Mouse (Mus musculus) adrenal gland, postnatal 36 days (tissue): ENCODE data around the gene 1600014C23Rik. TPM values are rescaled to one million over a fixed set of nuclear protein-coding genes. Genes with fewer than 3 reads are reported as not detected.

Source experiments
- DNase-seq, 2 experiments: peaks; one replicate each; pipeline ENCODE4 v3.0.0; 2021; ENCODE audit warnings: mixed read lengths in 1 of 2
- total RNA-seq, 2 experiments: library from RNA; stranded (reverse); gene quantifications; 2 replicates each; pipeline ENCODE4 v1.2.3; 2021

The 1600014C23Rik gene
- total RNA-seq, 2 experiments from 2014 or later = not detected

DNA sequence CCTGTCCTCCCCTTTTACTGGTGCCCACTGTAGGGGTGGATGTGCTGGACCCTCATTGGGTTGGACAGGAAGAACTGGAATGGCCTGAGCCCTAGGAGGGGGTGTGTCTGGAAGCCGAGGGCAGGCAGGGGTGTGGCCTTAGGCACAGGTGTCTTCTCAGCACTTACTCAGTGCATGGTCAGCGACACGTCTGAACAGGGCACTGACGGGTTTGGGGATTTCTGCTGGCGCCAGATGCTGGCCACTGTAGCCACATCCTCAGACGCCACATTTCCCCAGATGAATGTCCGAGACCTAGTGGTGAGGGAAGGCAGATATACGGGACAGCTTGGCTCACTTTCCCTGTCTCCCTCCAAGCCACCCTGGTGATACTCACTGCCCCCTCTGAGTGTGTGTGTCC is 18.4 kb upstream of the 1600014C23Rik start:
- no peak for DNase-seq

DNA sequence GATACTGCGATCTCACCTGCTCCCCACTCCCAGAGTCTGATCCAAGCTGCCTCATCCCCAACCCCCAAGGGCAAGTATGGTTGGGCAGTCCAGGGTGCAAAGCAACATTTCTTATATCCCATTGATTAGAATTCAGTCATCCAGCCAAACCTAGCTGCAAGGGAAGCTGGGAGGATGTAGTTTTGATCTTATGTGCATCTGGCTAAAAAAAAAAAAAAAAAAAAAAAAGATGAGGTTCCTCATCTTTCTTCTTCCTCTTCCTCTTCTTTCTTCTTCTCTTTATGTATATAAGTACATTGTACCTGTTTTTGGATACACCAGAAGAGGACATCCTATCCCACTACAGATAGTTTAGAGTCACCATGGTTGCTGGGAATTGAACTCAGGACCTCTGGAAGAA is 17.7 kb upstream of the 1600014C23Rik start:
- DNase-seq = no peak

DNA sequence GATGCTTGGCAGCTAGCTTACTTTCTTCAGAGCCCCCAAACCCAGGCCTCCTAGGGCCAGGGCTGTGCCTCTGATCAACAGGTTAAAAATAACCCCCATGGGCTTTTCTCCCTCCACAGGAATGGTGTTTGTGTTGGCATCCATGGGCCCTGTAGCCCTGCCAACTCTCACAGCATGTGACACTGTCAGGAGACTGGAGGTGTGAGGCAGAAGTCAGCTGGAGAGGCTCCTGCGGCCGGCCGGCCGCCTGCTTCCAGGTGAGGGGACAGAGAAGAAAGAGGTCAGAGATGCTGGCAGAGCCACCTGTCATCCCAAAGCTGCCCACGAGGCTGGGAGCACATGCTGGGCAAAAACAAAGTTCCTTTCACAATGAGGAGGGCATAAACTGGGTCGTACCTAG is 15.5 kb upstream of the 1600014C23Rik start:
- DNase-seq = no peak

DNA sequence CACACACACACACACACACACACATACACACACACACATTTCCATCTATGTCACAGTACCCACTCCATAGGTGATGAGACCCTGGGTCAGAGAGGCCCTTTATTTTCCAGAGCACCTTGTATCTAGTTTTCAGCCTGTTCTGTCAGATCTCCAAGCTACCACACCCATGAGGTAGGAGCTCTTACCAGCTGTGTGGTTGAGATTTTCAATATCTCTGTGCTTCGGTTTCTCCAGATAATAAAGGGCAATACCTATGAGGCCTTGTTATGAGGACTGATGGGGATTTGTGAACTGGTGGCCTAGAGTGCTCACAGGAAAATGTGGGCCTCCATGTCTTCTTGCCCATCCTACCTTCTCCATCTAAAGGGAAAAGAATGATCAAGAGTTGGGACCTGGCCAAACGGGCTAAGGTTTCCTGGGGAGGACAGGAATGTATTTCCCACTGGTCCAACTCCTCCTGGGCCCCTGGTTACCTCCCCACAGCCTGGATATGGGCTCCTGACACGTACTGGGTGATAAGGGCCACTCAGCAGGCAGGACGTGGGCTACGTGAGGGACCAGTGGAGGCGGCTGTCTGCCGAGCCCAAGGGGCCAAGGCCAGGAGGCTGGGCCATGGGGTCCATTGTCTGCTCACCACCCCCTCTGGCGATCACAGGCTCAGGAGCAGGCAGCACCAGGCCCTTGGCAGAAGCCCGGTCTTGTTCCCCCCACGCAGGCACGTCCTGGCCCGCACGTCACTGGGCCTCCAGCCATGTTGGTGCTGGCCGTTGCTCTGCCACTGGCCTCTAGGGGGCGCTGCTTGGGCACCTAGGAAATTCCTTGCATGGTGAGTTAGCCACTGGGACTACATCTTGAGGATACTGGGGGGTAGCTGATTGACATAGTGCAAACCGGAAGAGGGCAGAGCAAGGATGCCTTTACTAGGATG is 14.5 kb upstream of the 1600014C23Rik start:
- peak; percentile 79 to 83 for DNase-seq

DNA sequence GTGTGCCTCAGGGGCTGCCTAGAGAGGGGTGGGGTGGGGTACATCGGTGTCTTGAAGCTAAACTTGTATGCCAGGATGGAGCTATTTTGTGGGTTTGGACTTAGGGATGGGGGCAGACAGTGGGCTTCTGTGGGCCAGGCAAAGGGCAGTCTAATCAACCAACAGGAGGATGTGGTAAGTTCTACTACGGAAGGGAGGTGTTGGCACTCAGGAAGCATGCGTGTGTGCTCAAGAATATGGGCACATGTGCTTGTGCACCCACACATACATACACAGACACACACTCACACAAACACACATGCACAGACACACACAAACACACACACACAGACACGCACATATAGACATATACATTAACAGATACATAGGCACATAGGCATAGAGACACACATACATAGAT is 13.6 kb upstream of the 1600014C23Rik start:
- DNase-seq = no peak

DNA sequence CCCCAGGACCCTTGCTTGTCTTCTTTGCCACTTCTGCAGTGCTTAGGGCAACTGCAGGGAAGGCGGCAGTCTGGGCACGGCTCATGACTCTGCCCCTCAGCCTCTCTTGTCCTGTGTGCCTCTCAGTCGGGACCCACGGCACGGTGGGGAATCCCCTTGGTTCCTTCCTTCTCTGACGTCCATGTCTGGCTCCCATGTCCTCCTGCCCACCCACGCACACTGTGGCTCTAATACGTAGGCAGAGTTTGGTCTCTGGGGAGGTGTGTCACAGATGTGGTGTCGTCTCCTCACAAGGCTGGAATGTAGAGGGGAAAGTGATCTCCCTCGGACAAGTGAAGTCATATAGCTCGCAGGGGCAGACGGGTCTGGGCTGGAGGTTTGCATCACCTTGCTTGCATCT is 13.1 kb upstream of the 1600014C23Rik start:
- DNase-seq = no peak

DNA sequence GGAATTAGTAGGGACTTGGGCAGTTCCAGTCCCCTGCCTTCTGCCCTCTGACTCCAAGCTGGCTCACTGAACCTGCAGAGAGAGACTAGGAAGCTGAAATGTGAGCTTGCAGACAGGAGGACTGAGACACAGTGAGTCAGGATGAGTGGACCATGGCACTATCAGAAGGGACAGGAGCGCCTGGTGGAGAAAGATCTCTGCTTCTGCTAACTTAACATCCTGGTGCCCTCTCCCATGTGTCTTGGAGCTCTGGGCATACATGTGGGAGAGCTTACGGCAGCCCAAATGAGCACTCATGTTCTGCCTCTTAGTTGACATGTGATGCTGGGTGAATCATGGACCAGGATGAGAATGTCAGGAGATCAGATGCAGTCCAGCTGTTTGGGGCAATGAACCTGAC is 12.0 kb upstream of the 1600014C23Rik start:
- DNase-seq = no peak

DNA sequence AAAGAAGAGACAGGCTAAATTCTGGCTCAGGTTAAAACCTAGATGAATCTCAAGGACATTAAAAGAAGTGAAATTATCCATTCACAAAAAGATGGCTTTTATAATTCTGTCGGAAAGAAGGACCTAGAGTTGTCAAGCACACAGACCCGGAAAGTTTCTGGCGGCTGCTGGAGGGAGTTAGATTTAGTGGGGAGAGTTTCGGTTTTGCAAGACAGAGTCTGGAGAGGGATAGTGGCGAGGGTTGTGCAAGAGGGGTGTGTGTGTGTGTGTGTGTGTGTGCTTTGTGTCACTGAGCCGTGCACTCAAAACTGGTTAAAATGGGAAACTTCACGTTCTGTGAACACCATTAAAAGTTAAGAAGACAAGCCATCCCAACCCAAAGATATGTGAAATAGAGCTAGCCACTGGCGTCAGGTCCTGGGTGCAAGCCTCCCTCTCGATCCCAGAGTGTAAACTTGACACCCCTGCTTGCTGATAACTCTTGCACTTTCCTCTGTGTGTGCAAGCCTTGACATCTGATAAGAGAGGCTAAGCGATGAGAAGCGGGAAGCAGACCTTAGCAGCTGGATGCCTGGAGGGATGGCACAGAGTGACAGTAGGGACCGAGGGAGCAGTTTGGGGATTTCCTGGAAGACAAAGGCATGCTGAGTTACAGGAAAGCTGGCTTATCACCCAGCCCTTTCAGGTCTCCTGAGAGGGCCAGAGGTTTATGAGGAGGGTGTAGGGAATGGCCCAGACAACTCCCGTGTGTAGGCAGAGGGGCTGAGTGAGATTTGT is 8.9 kb upstream of the 1600014C23Rik start:
- DNase-seq = peak; percentile 41 to 48

DNA sequence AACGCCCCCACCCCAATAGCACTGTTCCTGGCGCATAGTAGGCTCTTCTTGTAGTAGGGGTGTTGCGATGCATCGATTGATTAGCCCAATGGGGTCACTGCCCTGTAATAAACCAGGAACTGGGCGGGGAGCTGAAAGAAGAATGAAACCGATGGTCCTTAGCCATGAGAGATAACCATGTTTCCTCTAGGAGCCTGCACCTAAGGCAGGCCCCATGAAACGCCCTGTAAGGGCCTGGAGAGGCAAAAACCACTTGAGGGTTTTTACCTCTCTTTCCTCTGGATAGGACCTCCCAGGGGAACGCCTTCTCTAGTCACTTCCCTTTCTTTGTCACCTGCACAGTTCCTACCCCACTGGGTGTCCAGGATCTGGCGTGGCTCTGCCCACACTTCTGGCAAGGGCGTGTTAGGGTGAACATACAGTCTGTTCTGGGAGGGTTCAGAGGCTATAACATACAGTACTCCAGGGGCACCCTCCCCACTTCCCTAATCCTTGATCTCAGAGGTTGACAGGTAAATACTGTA is 3.5 kb upstream of the 1600014C23Rik start:
- DNase-seq = no peak

DNA sequence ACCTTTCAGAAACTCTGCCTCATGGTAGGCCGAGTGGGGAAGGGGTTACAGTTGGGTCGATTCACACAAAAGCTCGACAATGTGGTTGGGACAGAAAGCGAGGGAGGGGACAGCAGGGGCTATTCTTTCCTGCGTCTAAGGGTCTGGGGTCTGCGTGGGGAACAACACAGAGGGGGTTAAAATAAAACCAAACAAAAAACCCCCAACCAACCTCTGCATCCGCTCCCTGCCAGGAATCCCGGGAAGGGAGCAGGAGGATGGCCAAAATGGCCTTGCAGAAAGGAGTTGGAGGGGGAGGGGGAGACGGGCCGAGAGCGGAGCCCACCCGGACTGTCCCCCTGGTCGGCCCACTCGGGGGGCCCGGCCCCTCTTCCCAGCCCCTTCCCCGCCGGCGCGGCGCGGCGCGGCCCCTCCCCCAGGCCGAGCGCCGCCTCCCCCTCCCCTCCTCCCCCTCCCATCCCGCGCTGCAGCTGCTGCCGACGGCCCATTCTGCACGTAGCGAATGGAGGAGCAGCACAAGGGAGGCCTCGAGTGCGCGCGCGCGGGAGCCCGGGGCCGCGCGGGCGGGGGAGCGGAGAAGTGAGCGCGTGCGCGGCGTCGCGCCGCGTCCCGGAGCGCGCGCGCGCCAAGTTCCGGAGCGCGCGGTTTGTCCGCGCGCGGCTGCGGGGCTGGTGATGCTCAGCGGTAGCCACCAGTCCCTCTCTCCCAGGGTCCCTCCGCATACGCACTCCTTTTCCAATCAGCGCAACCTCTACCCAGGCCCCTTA is 2.9 kb upstream of the 1600014C23Rik start:
- DNase-seq = peak; percentile 90 to 92

DNA sequence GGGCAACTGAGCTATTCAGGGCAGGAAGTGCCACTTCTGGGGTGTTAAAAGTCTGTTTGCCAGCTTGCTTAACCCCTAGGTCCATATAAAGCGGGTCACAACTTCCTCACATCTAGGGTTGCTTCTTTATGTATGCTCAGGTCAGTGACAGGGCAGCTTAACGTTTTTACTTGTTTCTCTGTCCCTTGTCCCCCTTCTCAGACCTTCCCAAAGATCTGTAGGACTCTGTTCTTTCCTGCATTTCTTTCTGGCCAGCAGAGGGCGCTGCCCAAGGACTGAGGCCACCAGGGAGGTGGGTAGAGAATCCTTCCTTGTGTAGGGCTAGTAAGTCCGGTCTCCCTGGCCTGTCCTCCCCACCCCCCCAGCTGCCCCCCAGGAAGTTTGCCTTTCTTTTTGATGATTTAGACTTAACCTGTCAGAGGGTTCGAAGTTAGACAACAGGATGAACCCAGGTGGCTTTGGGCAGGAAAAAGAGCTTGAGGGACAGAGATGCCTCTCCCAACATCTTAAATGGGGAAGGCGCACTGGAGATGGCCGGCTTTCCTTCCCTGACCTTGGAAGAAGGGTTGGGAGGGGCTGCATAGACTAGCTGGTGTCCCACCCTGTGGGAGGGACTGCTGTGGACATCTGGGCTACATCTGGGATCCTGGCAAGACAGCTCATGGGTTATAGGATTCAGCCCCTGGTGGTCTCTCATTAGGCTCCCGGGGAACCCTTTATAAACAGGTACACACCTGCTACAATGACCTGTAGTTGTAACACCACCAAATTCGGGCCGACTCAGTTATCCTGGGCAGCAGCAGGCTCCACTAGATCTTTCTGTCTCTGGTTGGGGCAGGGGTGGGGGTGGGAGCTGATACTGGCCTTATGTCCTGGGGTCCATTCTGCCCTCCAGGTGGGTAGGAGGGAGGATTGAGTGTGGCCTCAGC is 2.0 kb upstream of the 1600014C23Rik start:
- peak; percentile 89 to 90 for DNase-seq

DNA sequence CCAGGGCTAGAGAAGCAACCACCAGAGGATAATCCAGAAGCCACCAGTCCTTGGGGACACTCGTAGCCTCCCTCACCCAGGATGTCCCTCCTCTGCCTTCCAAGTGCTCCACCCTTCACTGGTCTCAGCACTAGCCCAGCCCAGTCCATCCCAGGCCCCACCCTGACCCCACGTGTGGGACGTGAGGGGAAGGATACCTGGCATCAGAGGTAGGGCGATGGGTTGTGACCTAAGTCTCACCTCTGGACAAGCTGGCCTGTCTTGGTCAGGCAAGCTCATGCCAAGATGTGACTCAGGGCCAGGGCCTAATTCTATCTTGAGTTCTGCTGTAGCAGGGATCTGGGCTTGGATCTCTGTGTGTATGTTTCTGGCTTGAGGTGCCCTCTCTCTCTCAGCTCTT is 1.2 kb upstream of the 1600014C23Rik start:
- DNase-seq = peak in 1 of 2 experiments; percentile 36

DNA sequence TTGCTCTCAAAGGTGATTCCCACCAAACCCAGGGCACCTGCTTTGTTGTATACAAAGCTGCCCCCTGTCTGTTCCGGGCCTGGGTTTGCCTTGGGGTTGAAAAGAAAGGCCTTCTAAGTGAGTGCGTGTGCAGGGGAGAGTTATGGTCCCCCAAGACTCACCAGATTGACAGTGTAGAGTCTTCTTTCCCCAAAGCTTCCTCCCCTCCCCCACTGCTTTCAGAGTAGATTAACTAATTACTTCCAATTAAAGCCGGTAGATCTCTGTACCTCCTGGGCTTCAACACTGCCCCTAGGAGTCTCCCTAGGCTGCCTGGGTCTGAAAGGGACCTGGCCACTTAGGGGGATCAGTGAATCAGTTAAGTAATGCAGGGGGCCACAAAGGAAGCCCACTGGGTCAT is 689 bp upstream of the 1600014C23Rik start:
- DNase-seq = no peak

DNA sequence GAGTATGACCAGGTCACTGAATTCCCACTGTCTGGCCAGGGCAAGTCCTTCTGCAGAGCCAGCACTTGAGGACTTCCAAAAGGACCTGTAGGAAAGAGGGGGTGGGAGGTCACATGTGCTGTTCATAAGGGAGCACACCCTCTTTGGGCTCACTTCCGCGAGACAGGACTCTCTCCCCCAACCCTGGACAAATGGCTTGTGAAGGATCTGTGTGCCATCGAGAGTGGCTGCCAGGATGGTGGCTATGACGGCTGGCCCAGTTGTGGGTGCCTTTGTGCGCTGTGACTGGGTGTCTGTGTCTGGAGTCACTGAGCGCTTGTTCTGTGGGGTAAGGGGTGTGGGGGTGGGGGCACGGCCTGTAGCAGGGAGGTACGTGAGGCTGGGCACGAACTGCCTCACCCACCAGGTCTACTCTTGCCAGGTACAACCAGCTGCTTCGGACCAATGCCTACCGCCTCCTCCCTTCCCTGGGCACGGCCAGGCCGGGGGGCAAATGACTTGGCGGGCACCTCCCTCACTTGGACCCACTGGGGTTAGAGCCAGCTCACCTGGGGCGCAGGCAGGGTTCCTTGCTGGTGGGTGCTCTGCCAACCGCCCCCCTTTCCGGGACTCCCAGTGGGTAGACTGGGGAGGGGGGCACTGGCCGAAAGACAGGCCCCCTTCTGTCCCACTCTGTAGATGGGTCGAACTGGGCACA is 458 bp downstream of the 1600014C23Rik start:
- no peak for DNase-seq

DNA sequence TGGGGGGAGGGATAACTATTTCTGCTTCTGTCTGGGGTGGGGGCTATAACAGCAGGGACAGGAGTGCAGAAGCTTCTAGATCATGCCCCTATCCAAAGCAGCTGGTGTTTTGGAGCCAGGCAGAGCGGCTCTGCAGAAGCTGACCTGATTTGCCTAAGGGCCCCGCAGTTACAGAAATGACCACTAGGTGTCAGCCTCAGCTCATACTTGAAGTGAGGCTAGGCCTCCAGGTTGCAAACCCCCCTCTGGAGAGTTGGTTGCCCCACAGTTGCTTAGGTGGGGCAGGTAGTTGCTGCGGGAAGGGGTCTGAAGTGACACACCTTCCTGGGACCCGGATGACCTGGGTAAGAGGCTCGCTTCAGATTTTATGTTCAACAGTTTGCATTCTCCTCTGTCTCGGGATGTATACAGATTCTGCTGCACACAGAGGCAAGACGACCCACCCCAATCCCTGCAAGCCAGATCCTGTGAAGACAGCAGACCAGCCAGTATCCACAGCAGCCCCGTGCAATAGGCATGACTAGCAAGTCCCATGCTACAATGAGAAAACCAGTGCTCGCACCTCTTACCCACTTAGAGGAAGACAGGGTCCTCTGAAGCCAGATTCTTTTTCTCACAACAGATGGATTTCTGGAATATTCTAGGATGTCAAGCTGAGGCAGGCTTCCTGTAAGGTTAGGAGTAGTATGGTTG is 2.3 kb downstream of the 1600014C23Rik start:
- DNase-seq = peak; percentile 86 to 87

DNA sequence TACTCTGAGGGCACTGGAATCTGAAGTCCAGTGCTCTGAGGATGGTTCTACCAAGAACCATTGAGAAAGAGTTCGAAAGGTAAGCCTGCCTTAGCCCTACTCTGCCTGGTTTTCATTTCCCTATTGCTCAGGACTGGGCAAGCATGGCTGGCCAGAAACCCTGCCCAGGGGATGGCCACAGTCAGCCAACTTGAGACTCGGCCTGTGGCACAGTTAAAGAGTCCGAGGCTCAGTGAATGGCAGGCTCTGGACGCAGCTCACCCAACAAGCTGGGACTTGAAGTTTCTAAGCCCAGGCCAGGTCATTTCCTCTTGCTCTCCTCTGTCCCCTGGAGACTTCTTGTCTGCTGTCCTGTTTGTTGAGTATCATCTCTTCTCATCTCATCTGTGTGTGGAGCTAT is 2.9 kb downstream of the 1600014C23Rik start:
- DNase-seq = no peak

DNA sequence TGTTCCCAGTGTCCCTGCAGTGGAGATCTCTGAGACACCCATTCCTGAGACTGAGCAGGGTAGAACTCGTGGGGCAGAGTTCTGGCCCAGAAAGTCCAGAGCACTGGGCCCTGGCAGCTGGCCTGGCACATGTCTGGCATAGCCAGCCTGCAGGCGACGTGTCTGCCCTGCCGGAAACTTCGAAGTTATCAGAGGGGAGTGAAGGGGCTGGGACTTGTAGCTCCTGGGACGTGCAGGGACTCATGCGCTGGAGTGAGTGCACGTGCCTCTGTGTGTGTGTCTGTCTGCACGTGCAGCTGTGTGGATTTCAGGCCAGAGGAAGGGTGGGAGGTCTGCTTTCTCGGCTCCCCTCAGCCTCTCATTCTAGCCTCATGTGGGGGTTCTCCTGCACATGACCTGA is 4.3 kb downstream of the 1600014C23Rik start:
- DNase-seq = no peak

DNA sequence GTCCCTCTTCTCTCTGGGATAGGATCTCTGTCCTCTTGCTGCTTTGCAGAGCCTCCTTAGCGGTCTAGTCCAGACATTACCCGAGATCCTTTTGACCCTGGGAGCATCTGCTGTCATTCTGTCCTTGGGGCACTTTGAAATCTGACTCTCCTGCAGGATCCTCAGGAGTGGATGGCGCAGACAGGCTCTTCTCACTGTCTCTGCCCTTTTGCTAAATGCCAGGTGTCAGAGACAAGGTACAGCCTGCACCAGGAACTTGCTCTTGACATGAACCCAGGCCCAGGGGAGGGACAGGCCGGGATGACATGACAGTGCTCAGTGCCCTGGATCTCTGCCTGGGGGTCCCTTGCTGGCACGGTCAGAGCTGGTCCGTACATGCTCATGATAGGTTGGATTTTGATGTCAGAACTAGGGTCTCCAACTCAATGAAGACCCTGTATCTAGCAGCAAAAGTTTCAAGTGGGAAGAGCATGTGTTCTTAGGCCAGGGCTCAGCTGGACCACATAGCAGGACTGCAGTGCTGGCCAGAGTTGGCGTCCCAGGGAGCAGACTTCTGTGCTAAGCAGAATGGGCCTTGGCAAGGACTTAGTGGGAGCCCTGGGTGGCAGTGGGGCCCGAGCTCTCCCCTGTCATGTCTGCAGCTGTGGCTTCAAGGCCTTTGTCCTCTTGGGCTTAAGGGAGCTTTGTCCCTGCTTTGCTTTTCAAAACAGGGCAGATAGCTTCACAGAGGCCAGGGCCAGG is 5.5 kb downstream of the 1600014C23Rik start:
- DNase-seq = no peak

DNA sequence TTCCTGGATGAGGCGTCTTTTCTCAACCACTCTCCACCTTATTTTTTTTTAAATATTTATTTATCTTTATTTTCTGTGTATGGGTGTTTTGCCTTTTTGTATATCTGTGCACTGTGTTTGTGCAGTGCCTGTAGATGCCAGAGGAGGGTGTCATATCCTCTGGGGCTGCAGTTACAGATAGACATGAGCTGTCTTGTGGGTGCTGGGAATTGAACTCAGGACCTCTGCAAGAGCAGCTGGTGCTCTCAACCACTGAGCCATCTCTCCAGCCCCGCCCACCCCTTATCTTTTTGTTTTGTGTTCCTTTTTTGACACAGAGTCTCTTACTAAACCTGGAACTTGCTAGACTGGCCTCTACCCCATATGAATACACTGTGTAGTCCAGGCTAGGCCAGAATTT is 6.2 kb downstream of the 1600014C23Rik start:
- no peak for DNase-seq
